ENCODE assay signal across 8 mouse cellular contexts in the genomic region with DNA sequence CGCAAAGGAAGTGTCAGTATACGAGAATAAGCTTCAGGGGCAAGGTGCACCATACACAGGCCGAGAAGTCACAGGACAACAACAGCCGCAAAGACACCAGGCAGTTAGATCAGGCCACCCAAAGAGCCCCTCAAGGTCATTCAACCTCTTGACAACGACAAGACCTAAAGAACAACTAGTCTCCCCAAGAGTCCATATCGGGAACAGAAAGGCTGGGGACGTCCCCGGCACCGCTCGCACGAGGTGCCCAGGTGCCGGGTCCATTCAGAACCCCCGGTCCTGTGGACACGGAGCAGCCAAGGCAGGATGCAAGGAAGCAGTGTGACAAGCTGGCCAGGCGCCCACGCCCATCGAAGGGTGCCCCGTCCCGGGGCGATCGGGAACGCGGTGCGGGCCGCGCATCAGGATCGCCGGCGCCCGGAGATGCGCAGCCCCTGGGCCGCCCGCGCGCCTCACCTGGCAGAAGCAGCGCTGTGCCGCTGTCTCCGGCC. TPM values are rescaled to one million over a fixed set of nuclear protein-coding genes. Genes with fewer than 3 reads are reported as not detected.
A peak's percentile ranks its signal among the peaks of the same experiment; 100 is the strongest.
DNase-seq lines count a peak whose midpoint lies in the region; ATAC-seq and TF ChIP-seq lines count a peak whose summit lies in the region.

No protein-coding gene starts in this region.

- ATAC-seq in erythroblast, adult 5-6 weeks (replicated peaks; ENCODE audit: low FRiP score, poor library complexity, severe bottlenecking): peak; percentile 27
- ATAC-seq in intestine, embryonic 14.5 days (replicated peaks; ENCODE audit: low FRiP score, low TSS enrichment, low read depth): peak; percentile 6

- peak overlapping the region; percentile 91 to 94 for H3K4me3 ChIP-seq in ES-E14 (ENCODE audit: insufficient read depth in 1 of 2, low read depth in 1 of 2, low read length in 2 of 2, poor library complexity in 1 of 2, severe bottlenecking in 1 of 2)
- H3K4me3 ChIP-seq in intestine, embryonic 14.5 days (ENCODE audit: low read depth, low read length): peak overlapping the region; percentile 93
- peak overlapping the region; percentile 94 for H3K4me3 ChIP-seq in midbrain, embryonic 10.5 days

- no peaks in the 10 kb centered on the region for H3K27me3 ChIP-seq in intestine, embryonic 14.5 days (replicated peaks; ENCODE audit: control insufficient read depth, insufficient read depth, low read length)
- H3K27me3 ChIP-seq in midbrain, embryonic 10.5 days (ENCODE audit: low read depth, poor library complexity, severe bottlenecking): 0 out of 2 replicates have a peak, but pooled peaks cover 5% of the 10 kb centered on the region

- DNase-seq in heart, adult 8-10 months (ENCODE audit: low spot score): peak; percentile 19
- no peak for DNase-seq in heart, postnatal 25 days (ENCODE audit: low spot score)
- no peak for DNase-seq in ES-E14 (ENCODE audit: low read depth, low spot score)
- peak; percentile 81 for DNase-seq in intestine, embryonic 14.5 days (ENCODE audit: low spot score)
- DNase-seq in midbrain, embryonic 10.5 days (ENCODE audit: low spot score): no peak
- DNase-seq in testis, postnatal 14 days (ENCODE audit: low spot score): peak; percentile 11
- no peak for DNase-seq in layer of hippocampus, adult 8-10 months (ENCODE audit: low spot score in 2 of 2)

- no peak overlapping the region for H3K27ac ChIP-seq in ES-E14 (ENCODE audit: insufficient read depth, low read depth, low read length, poor library complexity, severe bottlenecking)
- peak overlapping the region; percentile 93 for H3K27ac ChIP-seq in intestine, embryonic 14.5 days (ENCODE audit: low read depth)
- peak overlapping the region; percentile 98 for H3K27ac ChIP-seq in midbrain, embryonic 10.5 days (replicated peaks)

- intact Hi-C loops in heart, postnatal 25 days (cut with DNase I): loop anchor here (10.0 kb wide), 1 partner anchor 103 kb away; the partner anchor contains the start of gene Gpr137c

- under 1% methylated on average over 38 of the region's 38 CpGs for WGBS in intestine, embryonic 14.5 days
- WGBS in midbrain, embryonic 10.5 days: under 1% methylated on average over 38 of the region's 38 CpGs

- no peaks in the 10 kb centered on the region for H3K9me3 ChIP-seq in ES-E14 (ENCODE audit: control insufficient read depth, insufficient read depth, low read depth, low read length)
- no peaks in the 10 kb centered on the region for H3K9me3 ChIP-seq in intestine, embryonic 14.5 days (ENCODE audit: control insufficient read depth, low read length)
- no peaks in the 10 kb centered on the region for H3K9me3 ChIP-seq in midbrain, embryonic 10.5 days (replicated peaks)

- peak overlapping the region; percentile 87 for H3K9ac ChIP-seq in ES-E14 (ENCODE audit: insufficient read depth, low read depth, low read length, poor library complexity, severe bottlenecking)
- peak overlapping the region; percentile 81 for H3K9ac ChIP-seq in intestine, embryonic 14.5 days (ENCODE audit: low read length)

- H3K4me1 ChIP-seq in ES-E14 (ENCODE audit: control insufficient read depth in 2 of 2, insufficient read depth in 2 of 2, low read length in 2 of 2, poor library complexity in 1 of 2): peaks cover 2 to 7% of the 10 kb centered on the region in 2 experiments; a peak in 2 of 4 replicates
- H3K4me1 ChIP-seq in intestine, embryonic 14.5 days (replicated peaks; ENCODE audit: control insufficient read depth, insufficient read depth, low read length): peaks cover 9% of the 10 kb centered on the region
- H3K4me1 ChIP-seq in midbrain, embryonic 10.5 days: peaks cover 15% of the 10 kb centered on the region

- no peaks in the 10 kb centered on the region for H3K36me3 ChIP-seq in ES-E14 (ENCODE audit: control insufficient read depth, insufficient read depth, low read length, poor library complexity, severe bottlenecking)
- H3K36me3 ChIP-seq in intestine, embryonic 14.5 days (ENCODE audit: control insufficient read depth, insufficient read depth, low read length): no peaks in the 10 kb centered on the region
- no peaks in the 10 kb centered on the region for H3K36me3 ChIP-seq in midbrain, embryonic 10.5 days

- peak overlapping the region; percentile 82 for H3K4me2 ChIP-seq in intestine, embryonic 14.5 days (ENCODE audit: low read length)

- in situ Hi-C loops in ES-E14 (cut with MboI; ENCODE audit: low sequenced_read_pairs in 2 of 2, unreplicated experiment in 2 of 2): no loop called here

TF ChIP-seq in ES-E14, 5 proteins besides CTCF, POLR2A, EP300 and RAD21:
- TF ChIP-seq HCFC1 (IDR thresholded peaks at IDR 0.05; ENCODE audit: borderline replicate concordance, insufficient read depth, low read length): no peak
- no peak for TF ChIP-seq ZC3H11A (IDR thresholded peaks at IDR 0.05; ENCODE audit: borderline replicate concordance, low read depth, low read length)
- no peak for TF ChIP-seq MAFK (IDR thresholded peaks at IDR 0.05; ENCODE audit: insufficient read depth, low read depth, low read length)
- TF ChIP-seq CHD2 (IDR thresholded peaks at IDR 0.05; ENCODE audit: low read depth, low read length): no peak
- no peak for TF ChIP-seq ZNF384 (IDR thresholded peaks at IDR 0.05; ENCODE audit: low read depth, low read length)

RNA-seq across cellular contexts. Expression of gene Ero1l, which starts 0.6 kb away (rescaled TPM):
- total RNA-seq in heart, adult 8-10 months (2022): 10 to 100 TPM; 17.3 to 26.7 (median 19.2) TPM
- 10 to 100 TPM; 24.5 to 25.6 TPM for total RNA-seq in heart, postnatal 25 days (2021)
- total RNA-seq in ES-E14 (2012; rRNA removed): 34.5 and 80.8 TPM in 2 replicates
- total RNA-seq in erythroblast, adult 5-6 weeks (2015; ENCODE audit: low replicate concordance): 45.8 and 46.5 TPM in 2 replicates
- 19.5 and 34.2 TPM in 2 replicates for total RNA-seq in erythroblast, adult 5-6 weeks (2017; ENCODE audit: low replicate concordance)
- polyA plus RNA-seq in intestine, embryonic 14.5 days (2014; fragmentation: Nextera tagmentation; extraction: Ambion mirVana): 44.6 and 46.7 TPM in 2 replicates
- 37.7 and 39.2 TPM in 2 replicates for polyA plus RNA-seq in midbrain, embryonic 10.5 days (2016; fragmentation: Nextera tagmentation; extraction: Ambion mirVana)
- total RNA-seq in layer of hippocampus, adult 8-10 months (2022): 10 to 100 TPM; 34.2 to 47.1 (median 40.2) TPM

RNA-seq across cellular contexts. Expression of gene Psmc6, which starts 11.6 kb away (rescaled TPM):
- 100 to 1,000 TPM in 1 of 4 experiments, 10 to 100 TPM in 3; 94.8 to 106 (median 95.4) TPM for total RNA-seq in heart, adult 8-10 months (2022)
- total RNA-seq in heart, postnatal 25 days (2021): 10 to 100 TPM; 91.3 to 94.0 TPM
- 79.0 and 85.7 TPM in 2 replicates for total RNA-seq in ES-E14 (2012; rRNA removed)
- total RNA-seq in erythroblast, adult 5-6 weeks (2015; ENCODE audit: low replicate concordance): 41.6 and 83.2 TPM in 2 replicates
- total RNA-seq in erythroblast, adult 5-6 weeks (2017; ENCODE audit: low replicate concordance): 68.6 and 92.2 TPM in 2 replicates
- 142 and 169 TPM in 2 replicates for polyA plus RNA-seq in intestine, embryonic 14.5 days (2014; fragmentation: Nextera tagmentation; extraction: Ambion mirVana)
- 205 and 210 TPM in 2 replicates for polyA plus RNA-seq in midbrain, embryonic 10.5 days (2016; fragmentation: Nextera tagmentation; extraction: Ambion mirVana)
- total RNA-seq in layer of hippocampus, adult 8-10 months (2022): 100 to 1,000 TPM in 2 of 4 experiments, 10 to 100 TPM in 2; 89.8 to 117 (median 99.8) TPM

RNA-seq across cellular contexts. Expression of gene Styx, which starts 32.9 kb away (rescaled TPM):
- 10 to 100 TPM; 19.9 to 32.3 (median 29.2) TPM for total RNA-seq in heart, adult 8-10 months (2022)
- 10 to 100 TPM; 26.3 to 28.1 TPM for total RNA-seq in heart, postnatal 25 days (2021)
- 19.1 and 30.9 TPM in 2 replicates for total RNA-seq in ES-E14 (2012; rRNA removed)
- 5.8 and 16.9 TPM in 2 replicates for total RNA-seq in erythroblast, adult 5-6 weeks (2015; ENCODE audit: low replicate concordance)
- total RNA-seq in erythroblast, adult 5-6 weeks (2017; ENCODE audit: low replicate concordance): 5.0 and 6.6 TPM in 2 replicates
- 58.9 and 61.4 TPM in 2 replicates for polyA plus RNA-seq in intestine, embryonic 14.5 days (2014; fragmentation: Nextera tagmentation; extraction: Ambion mirVana)
- 39.3 and 40.0 TPM in 2 replicates for polyA plus RNA-seq in midbrain, embryonic 10.5 days (2016; fragmentation: Nextera tagmentation; extraction: Ambion mirVana)
- 10 to 100 TPM; 17.1 to 21.6 (median 18.6) TPM for total RNA-seq in layer of hippocampus, adult 8-10 months (2022)

Comparison
In these comparisons a context has a peak if more than half of its experiments do, and no peak if none do; other contexts are left out.
1. DNase-seq: peak in heart, adult 8-10 months (single experiment), intestine, embryonic 14.5 days (single experiment) and testis, postnatal 14 days (single experiment); none in heart, postnatal 25 days (single experiment), ES-E14 (single experiment), midbrain, embryonic 10.5 days (single experiment) and layer of hippocampus, adult 8-10 months (0 of 2).
2. Peak in every context shown above with its lines, with median percentiles within 50 percentile points of each other: H3K4me3 ChIP-seq.